Mouse (Mus musculus): ENCODE data around the gene Rpp25l. TPM values are rescaled to one million over a fixed set of nuclear protein-coding genes. Genes with fewer than 3 reads are reported as not detected.
"Not testable (repeated sequence)": the region's sequence is repeated elsewhere in the genome, so short reads cannot be mapped to it uniquely, and the experiment has no call there.

Gene Rpp25l
- polyA plus RNA-seq, 1 experiment from 2014 or later: 51.6 TPM

DNA sequence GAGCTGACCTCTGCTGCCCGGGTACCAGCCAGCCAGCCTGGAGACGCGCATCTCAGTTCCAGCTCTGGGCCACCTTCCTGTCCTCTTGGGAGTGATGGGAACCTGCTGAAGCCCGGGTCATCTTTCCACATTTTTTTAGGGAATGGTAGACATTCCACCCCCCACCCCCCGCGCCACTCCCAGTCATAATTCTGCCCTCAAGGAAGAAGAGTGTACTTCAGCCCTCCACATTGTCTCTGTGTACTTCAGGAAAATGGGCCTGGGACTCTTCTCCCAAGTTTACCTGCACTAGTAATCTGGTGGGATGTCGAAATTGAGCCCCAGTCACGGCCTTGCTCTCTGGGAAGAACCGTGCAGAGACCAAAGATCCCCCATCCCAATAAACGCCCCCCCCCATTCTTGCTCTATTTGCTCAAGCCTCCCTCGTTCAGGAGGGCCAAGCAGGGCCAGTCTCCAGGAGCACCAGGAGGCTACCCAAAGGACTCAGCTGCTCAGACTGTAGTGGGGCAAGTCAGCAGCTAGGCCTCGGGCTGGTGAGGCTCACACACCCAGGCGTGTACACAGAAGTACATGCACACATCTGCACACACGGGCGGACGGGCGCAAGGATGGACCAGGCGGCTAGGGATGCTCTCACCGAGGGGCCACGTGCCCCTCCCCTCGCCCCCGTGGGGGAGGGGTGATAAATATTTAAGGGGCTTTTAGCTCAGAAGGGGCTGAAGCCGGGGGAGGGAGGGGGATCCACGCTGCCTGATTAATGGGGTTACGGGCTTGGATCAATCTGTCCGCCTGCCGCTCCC lies 29.0 kb downstream of the Rpp25l start:
- H3K36me3 ChIP-seq (ENCODE audit: control insufficient read depth, insufficient read depth, low read length); H3K9ac ChIP-seq (ENCODE audit: low read depth, low read length); H3K9me3 ChIP-seq (replicated peaks; ENCODE audit: control insufficient read depth, low read length); H3K27me3 ChIP-seq (ENCODE audit: control insufficient read depth, insufficient read depth, low read length); H3K27ac ChIP-seq (ENCODE audit: low read depth, low read length): not testable (repeated sequence)
- Histone ChIP-seq H3K4me2 (peak overlapping the region; percentile 46), H3K4me1 (ENCODE audit: control insufficient read depth, insufficient read depth, low read length) (peaks cover 17% of the 10 kb centered on the region), H3K4me3 (ENCODE audit: low read depth, low read length) (peak overlapping the region; percentile 22; the same call in 1 of the 2 replicates)
- 2% methylated on average over 21 of the region's 27 CpGs for WGBS (ENCODE audit: insufficient replicate concordance)
- 0 out of 2 replicates have a peak, but pooled peaks have one; percentile 14 for ATAC-seq (replicated peaks; ENCODE audit: insufficient number of reproducible peaks, low FRiP score, low TSS enrichment)

DNA sequence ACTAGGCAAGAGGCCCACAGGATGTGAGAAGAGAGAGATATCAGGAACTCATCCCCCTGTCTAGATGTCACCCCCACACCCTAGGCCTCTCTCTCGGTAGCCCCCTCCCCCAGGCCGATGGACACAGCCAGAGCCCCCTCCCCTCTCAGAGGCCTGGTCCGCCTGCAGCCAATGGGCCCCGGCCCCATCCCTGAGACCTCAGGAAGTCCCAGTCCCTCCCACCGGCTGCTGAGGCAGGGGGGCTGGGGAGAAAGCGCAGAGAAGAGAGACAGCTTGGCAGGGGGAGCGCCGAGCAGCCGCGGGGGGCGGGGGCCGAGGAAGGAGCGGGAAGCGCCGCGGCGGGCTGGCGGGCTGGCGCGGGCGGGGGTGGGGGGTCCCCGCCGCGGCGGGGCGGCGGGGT lies 30.0 kb downstream of the Rpp25l start:
- not testable (repeated sequence) for H3K36me3 ChIP-seq (ENCODE audit: control insufficient read depth, insufficient read depth, low read length); H3K27ac ChIP-seq (ENCODE audit: low read depth, low read length); H3K27me3 ChIP-seq (ENCODE audit: control insufficient read depth, insufficient read depth, low read length); H3K9ac ChIP-seq (ENCODE audit: low read depth, low read length); H3K4me3 ChIP-seq (ENCODE audit: low read depth, low read length); H3K9me3 ChIP-seq (replicated peaks; ENCODE audit: control insufficient read depth, low read length)
- ATAC-seq (replicated peaks; ENCODE audit: insufficient number of reproducible peaks, low FRiP score, low TSS enrichment): peak; percentile 52; the same call in 1 of the 2 replicates
- Histone ChIP-seq H3K4me1 (ENCODE audit: control insufficient read depth, insufficient read depth, low read length) (peaks cover 28% of the 10 kb centered on the region), H3K4me2 (peak overlapping the region; percentile 40)
- WGBS (ENCODE audit: insufficient replicate concordance): 0% methylated on average over 2 of the region's 27 CpGs

DNA sequence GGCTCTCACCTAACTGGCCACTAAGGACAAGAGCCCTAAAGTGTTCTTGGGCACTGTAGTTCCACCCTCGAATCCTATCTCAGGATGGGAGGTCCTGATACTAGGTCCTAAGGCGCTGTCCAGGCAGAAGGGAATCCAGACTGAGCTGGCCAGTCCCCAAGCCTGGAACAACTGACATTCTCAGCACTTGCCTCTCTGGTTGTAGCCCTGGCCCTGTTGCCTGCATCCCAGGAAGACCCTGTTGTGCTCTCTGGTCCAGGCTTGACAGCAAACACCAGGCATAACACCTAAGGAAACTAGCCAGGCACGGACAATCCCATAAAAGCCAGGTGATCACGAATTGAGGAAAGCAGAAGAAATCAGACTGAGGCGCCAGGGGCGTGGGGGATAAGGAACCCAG lies 30.5 kb downstream of the Rpp25l start:
- Histone ChIP-seq H3K4me2 (no peak overlapping the region; the same call in 1 of the 2 replicates), H3K27me3 (ENCODE audit: control insufficient read depth, insufficient read depth, low read length) (peaks cover 2% of the 10 kb centered on the region), H3K4me3 (ENCODE audit: low read depth, low read length) (no peak overlapping the region), H3K9ac (ENCODE audit: low read depth, low read length) (no peak overlapping the region), H3K36me3 (ENCODE audit: control insufficient read depth, insufficient read depth, low read length) (no peaks in the 10 kb centered on the region), H3K9me3 (replicated peaks; ENCODE audit: control insufficient read depth, low read length) (no peaks in the 10 kb centered on the region), H3K4me1 (ENCODE audit: control insufficient read depth, insufficient read depth, low read length) (peaks cover 31% of the 10 kb centered on the region), H3K27ac (ENCODE audit: low read depth, low read length) (no peak overlapping the region)
- WGBS (ENCODE audit: insufficient replicate concordance): 9% methylated on average over 6 of the region's 6 CpGs
- ATAC-seq (replicated peaks; ENCODE audit: insufficient number of reproducible peaks, low FRiP score, low TSS enrichment): no peak

DNA sequence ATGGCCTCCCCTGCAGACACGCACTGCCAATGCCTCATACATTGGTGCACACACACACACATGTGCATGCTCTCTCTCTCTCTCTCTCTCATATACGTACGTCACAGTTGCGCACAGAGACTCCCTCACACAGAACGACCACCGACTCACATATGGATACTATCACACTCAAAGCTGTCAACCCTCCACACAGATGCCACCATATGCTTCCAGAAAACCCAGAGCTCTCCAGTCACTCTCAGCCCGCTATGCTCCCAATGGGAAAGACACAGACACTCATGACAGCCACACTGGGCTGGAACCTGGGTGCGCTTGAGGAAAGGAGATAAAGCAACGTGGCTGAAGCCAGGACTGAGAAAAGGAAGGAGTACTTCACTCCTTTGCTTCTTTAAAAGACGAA lies 31.4 kb downstream of the Rpp25l start:
- Histone ChIP-seq H3K4me1 (ENCODE audit: control insufficient read depth, insufficient read depth, low read length) (peaks cover 35% of the 10 kb centered on the region), H3K27me3 (ENCODE audit: control insufficient read depth, insufficient read depth, low read length) (peaks cover 3% of the 10 kb centered on the region), H3K9ac (ENCODE audit: low read depth, low read length) (no peak overlapping the region), H3K9me3 (replicated peaks; ENCODE audit: control insufficient read depth, low read length) (no peaks in the 10 kb centered on the region), H3K4me2 (no peak overlapping the region), H3K27ac (ENCODE audit: low read depth, low read length) (no peak overlapping the region), H3K36me3 (ENCODE audit: control insufficient read depth, insufficient read depth, low read length) (no peaks in the 10 kb centered on the region), H3K4me3 (ENCODE audit: low read depth, low read length) (no peak overlapping the region)
- 56% methylated on average over 10 of the region's 10 CpGs for WGBS (ENCODE audit: insufficient replicate concordance)
- no peak for ATAC-seq (replicated peaks; ENCODE audit: insufficient number of reproducible peaks, low FRiP score, low TSS enrichment)

DNA sequence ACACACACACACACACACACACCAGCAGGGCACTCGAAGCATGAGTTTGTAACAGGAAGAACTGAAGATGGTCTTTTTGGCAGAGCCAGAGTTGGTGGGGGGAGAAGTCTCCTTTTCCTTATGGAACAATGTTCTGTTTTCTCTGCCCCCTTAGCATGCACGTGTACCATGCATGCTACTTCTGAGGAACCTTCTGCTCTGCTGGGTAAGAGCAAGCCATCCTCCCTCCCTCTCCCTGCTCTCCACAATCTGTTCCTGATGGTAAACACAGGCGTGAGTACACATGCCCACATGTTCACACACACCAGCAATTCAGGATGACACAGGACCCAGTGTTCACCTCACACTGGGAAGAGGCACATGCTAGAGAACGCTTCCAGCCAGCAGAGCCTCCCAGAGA lies 32.2 kb downstream of the Rpp25l start:
- Histone ChIP-seq H3K36me3 (ENCODE audit: control insufficient read depth, insufficient read depth, low read length) (no peaks in the 10 kb centered on the region), H3K27me3 (ENCODE audit: control insufficient read depth, insufficient read depth, low read length) (peaks cover 7% of the 10 kb centered on the region), H3K4me3 (ENCODE audit: low read depth, low read length) (no peak overlapping the region), H3K4me2 (no peak overlapping the region), H3K9ac (ENCODE audit: low read depth, low read length) (no peak overlapping the region), H3K4me1 (ENCODE audit: control insufficient read depth, insufficient read depth, low read length) (peaks cover 43% of the 10 kb centered on the region), H3K9me3 (replicated peaks; ENCODE audit: control insufficient read depth, low read length) (no peaks in the 10 kb centered on the region), H3K27ac (ENCODE audit: low read depth, low read length) (no peak overlapping the region)
- WGBS (ENCODE audit: insufficient replicate concordance): 78% methylated on average over 4 of the region's 4 CpGs
- no peak for ATAC-seq (replicated peaks; ENCODE audit: insufficient number of reproducible peaks, low FRiP score, low TSS enrichment)

DNA sequence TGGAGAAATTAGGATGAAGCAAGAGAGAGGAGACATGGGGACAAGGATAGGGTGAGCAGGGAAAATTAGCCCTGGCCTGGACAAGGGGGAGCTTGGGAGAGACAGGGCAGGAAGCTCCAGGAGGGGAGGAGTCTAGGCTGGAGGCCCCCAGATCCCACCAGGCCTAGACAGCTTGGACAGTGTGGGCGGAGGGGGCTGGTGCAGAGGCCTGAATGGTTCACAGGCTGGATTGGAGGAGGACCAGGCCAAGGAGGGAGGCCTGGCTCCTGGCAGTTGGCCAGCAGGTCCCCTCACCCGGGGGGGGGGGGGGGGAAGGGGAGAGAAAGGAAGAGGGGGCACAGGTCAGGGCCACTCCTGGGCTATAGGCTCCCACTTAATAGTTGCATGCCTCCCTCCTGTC lies 34.0 kb downstream of the Rpp25l start:
- Histone ChIP-seq H3K9me3 (replicated peaks; ENCODE audit: control insufficient read depth, low read length) (no peaks in the 10 kb centered on the region), H3K27me3 (ENCODE audit: control insufficient read depth, insufficient read depth, low read length) (peaks cover 13% of the 10 kb centered on the region), H3K36me3 (ENCODE audit: control insufficient read depth, insufficient read depth, low read length) (no peaks in the 10 kb centered on the region), H3K4me1 (ENCODE audit: control insufficient read depth, insufficient read depth, low read length) (peaks cover 49% of the 10 kb centered on the region), H3K9ac (ENCODE audit: low read depth, low read length) (0 out of 2 replicates have a peak overlapping the region, but pooled peaks have one; percentile 31), H3K4me3 (ENCODE audit: low read depth, low read length) (no peak overlapping the region), H3K27ac (ENCODE audit: low read depth, low read length) (no peak overlapping the region), H3K4me2 (no peak overlapping the region)
- 48% methylated on average over 2 of the region's 2 CpGs for WGBS (ENCODE audit: insufficient replicate concordance)
- no peak; the same call in 1 of the 2 replicates for ATAC-seq (replicated peaks; ENCODE audit: insufficient number of reproducible peaks, low FRiP score, low TSS enrichment)

DNA sequence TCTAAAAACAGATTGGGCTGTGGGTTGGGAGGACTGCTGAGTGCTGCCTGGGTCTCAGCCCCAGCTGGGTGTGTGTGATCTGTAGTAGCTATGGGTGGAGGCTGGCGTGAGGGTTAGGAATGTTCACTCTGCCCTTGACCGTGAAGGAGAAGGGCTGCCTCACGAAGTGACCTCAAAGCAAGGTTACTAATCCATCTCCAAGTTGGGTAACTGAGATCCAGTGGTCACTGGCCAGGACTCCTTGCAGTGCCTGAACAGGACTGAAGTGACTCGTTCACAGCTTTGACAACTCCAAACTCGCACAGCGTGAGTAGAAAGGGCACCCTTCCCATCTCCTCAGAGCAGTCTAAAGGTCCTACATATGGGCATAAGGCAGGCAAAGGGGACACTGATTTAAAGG lies 34.5 kb downstream of the Rpp25l start:
- Histone ChIP-seq H3K9ac (ENCODE audit: low read depth, low read length) (0 out of 2 replicates have a peak overlapping the region, but pooled peaks have one; percentile 31), H3K4me3 (ENCODE audit: low read depth, low read length) (no peak overlapping the region), H3K9me3 (replicated peaks; ENCODE audit: control insufficient read depth, low read length) (no peaks in the 10 kb centered on the region), H3K4me1 (ENCODE audit: control insufficient read depth, insufficient read depth, low read length) (peaks cover 49% of the 10 kb centered on the region), H3K4me2 (no peak overlapping the region), H3K36me3 (ENCODE audit: control insufficient read depth, insufficient read depth, low read length) (no peaks in the 10 kb centered on the region), H3K27ac (ENCODE audit: low read depth, low read length) (no peak overlapping the region), H3K27me3 (ENCODE audit: control insufficient read depth, insufficient read depth, low read length) (peaks cover 13% of the 10 kb centered on the region)
- ATAC-seq (replicated peaks; ENCODE audit: insufficient number of reproducible peaks, low FRiP score, low TSS enrichment): no peak
- 49% methylated on average over 6 of the region's 6 CpGs for WGBS (ENCODE audit: insufficient replicate concordance)

DNA sequence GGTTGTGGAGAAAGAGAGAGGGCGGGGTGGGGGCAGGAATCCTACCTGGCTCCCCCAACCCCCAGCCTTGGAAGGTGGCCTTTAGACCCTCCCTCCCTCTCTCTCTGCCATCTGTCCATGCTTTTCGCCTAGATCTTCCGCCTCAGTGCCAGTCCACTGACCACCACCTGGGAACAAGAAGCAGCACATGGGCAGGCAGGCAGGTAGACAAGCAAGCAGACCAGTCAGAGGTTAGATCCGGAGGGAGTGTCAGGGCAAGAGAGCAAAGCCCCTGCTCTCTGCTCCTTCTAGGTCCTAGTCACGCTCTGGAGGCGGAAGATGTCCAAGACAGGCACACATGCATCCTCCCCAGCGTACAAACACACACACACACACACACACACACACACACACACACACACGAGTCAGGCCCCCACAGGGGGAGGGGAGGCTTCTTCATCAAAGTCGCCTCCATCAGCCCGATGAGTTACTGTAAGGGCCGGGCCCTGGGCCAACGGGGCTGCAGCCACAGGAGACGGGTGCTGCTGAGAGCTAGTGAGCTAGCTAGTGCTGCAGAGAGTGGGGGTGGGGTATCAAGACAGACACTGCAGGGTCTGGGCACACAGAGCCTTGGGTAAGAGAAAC lies 36.2 kb downstream of the Rpp25l start:
- Histone ChIP-seq H3K4me3 (ENCODE audit: low read depth, low read length) (no peak overlapping the region), H3K4me2 (no peak overlapping the region; the same call in 1 of the 2 replicates), H3K27me3 (ENCODE audit: control insufficient read depth, insufficient read depth, low read length) (peaks cover 17% of the 10 kb centered on the region), H3K4me1 (ENCODE audit: control insufficient read depth, insufficient read depth, low read length) (peaks cover 50% of the 10 kb centered on the region), H3K36me3 (ENCODE audit: control insufficient read depth, insufficient read depth, low read length) (no peaks in the 10 kb centered on the region), H3K9me3 (replicated peaks; ENCODE audit: control insufficient read depth, low read length) (no peaks in the 10 kb centered on the region), H3K9ac (ENCODE audit: low read depth, low read length) (no peak overlapping the region), H3K27ac (ENCODE audit: low read depth, low read length) (no peak overlapping the region)
- WGBS (ENCODE audit: insufficient replicate concordance): 45% methylated on average over 13 of the region's 13 CpGs
- no peak; the same call in 1 of the 2 replicates for ATAC-seq (replicated peaks; ENCODE audit: insufficient number of reproducible peaks, low FRiP score, low TSS enrichment)

Measured in heart, embryonic 11.5 days (tissue).